Mouse (Mus musculus) CH12F3 (cell line): ENCODE data around the gene Celf2.

Experiments
- in situ Hi-C: fragments of 300-500 bp; cut with MboI; formaldehyde crosslinking; loops from 2 replicates; pipeline ENCODE4 v1.14.3; 2020; ENCODE audit warnings: low sequenced_read_pairs

Gene Celf2

GRCm38 (mm10) chr2:6707959-6708519 lies 801.3 kb downstream of the Celf2 start:
- in situ Hi-C loops = no loop called here

GRCm38 (mm10) chr2:6707276-6707675 lies 802.1 kb downstream of the Celf2 start:
- in situ Hi-C loops = no loop called here

- in situ Hi-C loops = no loop called here
Measured at GRCm38 (mm10) chr2:6705929-6706739, 803.2 kb downstream of the Celf2 start.

- in situ Hi-C loops = no loop called here
Measured at GRCm38 (mm10) chr2:6705475-6705874, 803.9 kb downstream of the Celf2 start.

GRCm38 (mm10) chr2:6704804-6705203 lies 804.6 kb downstream of the Celf2 start:
- in situ Hi-C loops = no loop called here

GRCm38 (mm10) chr2:6704342-6704741 lies 805.0 kb downstream of the Celf2 start:
- in situ Hi-C loops = no loop called here

GRCm38 (mm10) chr2:6696326-6696725 lies 813.0 kb downstream of the Celf2 start:
- in situ Hi-C loops = no loop called here

GRCm38 (mm10) chr2:6695353-6695951 lies 813.9 kb downstream of the Celf2 start:
- in situ Hi-C loops = no loop called here

- in situ Hi-C loops = no loop called here
Measured at GRCm38 (mm10) chr2:6689689-6690088, 819.7 kb downstream of the Celf2 start.

- in situ Hi-C loops = no loop called here
Measured at GRCm38 (mm10) chr2:6678231-6678630, 831.1 kb downstream of the Celf2 start.

- in situ Hi-C loops = no loop called here
Measured at GRCm38 (mm10) chr2:6677457-6677856, 831.9 kb downstream of the Celf2 start.

GRCm38 (mm10) chr2:6674401-6674800 lies 835.0 kb downstream of the Celf2 start:
- in situ Hi-C loops = no loop called here

GRCm38 (mm10) chr2:6673418-6673817 lies 835.9 kb downstream of the Celf2 start:
- in situ Hi-C loops = no loop called here

- in situ Hi-C loops = no loop called here
Measured at GRCm38 (mm10) chr2:6667611-6668010, 841.8 kb downstream of the Celf2 start.

GRCm38 (mm10) chr2:6659834-6660233 lies 849.5 kb downstream of the Celf2 start:
- in situ Hi-C loops = no loop called here

- in situ Hi-C loops = no loop called here
Measured at GRCm38 (mm10) chr2:6653719-6654118, 855.6 kb downstream of the Celf2 start.

GRCm38 (mm10) chr2:6651697-6652096 lies 857.7 kb downstream of the Celf2 start:
- in situ Hi-C loops = no loop called here

GRCm38 (mm10) chr2:6648877-6649276 lies 860.5 kb downstream of the Celf2 start:
- in situ Hi-C loops = no loop called here

- in situ Hi-C loops = no loop called here
Measured at GRCm38 (mm10) chr2:6647028-6647427, 862.3 kb downstream of the Celf2 start.

- in situ Hi-C loops = no loop called here
Measured at GRCm38 (mm10) chr2:6646325-6646724, 863.0 kb downstream of the Celf2 start.

- in situ Hi-C loops = no loop called here
Measured at GRCm38 (mm10) chr2:6642222-6642850, 867.0 kb downstream of the Celf2 start.

- in situ Hi-C loops = no loop called here
Measured at GRCm38 (mm10) chr2:6639370-6639769, 870.0 kb downstream of the Celf2 start.
